Mouse (Mus musculus): ENCODE measurements at regions not wholly inside any gene's neighbourhood (a gene's known extent, or its start where the extent isn't known, plus 50 kb on each side); places are given as distances from the start of the nearest gene placed in this dataset.

DNA sequence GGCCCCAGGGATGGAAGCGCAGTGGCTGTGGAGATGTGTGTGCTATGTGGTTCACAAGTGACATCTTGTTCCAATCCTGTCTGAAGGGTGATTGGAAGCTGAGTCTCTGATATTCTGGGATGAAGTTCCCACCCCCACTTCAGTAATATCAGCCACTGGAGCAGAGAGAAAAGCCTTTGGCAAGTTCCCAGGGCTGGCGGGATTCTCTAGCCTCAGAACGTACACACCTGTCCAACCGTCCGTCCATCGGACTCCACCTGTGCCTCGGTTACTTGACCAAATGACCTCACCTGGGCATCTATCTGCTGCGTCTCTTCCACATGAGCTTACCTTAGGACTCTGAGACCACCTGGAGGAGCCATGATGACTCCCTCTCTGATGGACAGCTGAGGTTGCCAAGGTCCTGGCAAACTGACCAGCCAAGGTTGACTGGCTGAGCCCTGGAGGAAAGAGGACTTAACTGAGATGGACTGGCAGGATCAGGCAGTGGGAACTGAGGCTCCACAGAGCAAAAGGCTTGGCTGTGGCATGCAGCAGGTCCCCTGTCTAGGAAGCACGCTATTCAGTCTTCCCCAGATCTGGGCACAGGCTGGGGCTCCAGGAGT is 152.5 kb upstream of the A530016L24Rik start:
- Histone ChIP-seq H3K36me3 (ENCODE audit: control insufficient read depth, insufficient read depth, low read length) (no peaks in the 10 kb centered on the region), H3K27me3 (replicated peaks; ENCODE audit: control insufficient read depth, insufficient read depth, low read length) (no peaks in the 10 kb centered on the region), H3K4me1 (ENCODE audit: control insufficient read depth, insufficient read depth, low read depth, low read length) (peaks cover 56% of the 10 kb centered on the region), H3K27ac (ENCODE audit: low read depth, low read length) (no peak overlapping the region), H3K4me3 (ENCODE audit: low read length) (no peak overlapping the region), H3K9me3 (ENCODE audit: control insufficient read depth, low read length) (no peaks in the 10 kb centered on the region), H3K9ac (ENCODE audit: low read depth, low read length) (no peak overlapping the region), H3K4me2 (ENCODE audit: low read length) (no peak overlapping the region)
- 76% methylated on average over 9 of the region's 9 CpGs for WGBS
- no peak for ATAC-seq

DNA sequence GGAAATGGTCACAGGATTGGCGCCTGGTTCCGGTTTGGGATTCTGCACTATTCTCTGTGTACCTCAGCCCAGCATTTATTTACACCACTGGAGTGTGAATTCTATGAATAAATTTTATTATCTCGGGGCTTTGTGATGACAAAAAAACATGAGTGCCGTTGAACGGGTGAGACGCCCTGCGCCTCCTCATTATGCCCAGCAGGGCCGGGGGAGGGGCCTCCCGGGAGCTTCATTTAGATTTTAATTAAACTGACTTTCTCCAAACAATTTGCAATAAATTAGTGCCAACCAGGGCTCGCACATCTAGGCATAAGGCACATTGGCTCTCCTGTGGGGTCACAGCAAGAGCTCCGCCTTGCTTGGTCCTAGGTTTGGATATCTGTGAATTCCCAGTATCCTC is 151.8 kb upstream of the A530016L24Rik start:
- Histone ChIP-seq H3K9ac (ENCODE audit: low read depth, low read length) (no peak overlapping the region), H3K4me1 (ENCODE audit: control insufficient read depth, insufficient read depth, low read depth, low read length) (peaks cover 55% of the 10 kb centered on the region), H3K27me3 (replicated peaks; ENCODE audit: control insufficient read depth, insufficient read depth, low read length) (no peaks in the 10 kb centered on the region), H3K4me2 (ENCODE audit: low read length) (no peak overlapping the region), H3K36me3 (ENCODE audit: control insufficient read depth, insufficient read depth, low read length) (no peaks in the 10 kb centered on the region), H3K27ac (ENCODE audit: low read depth, low read length) (no peak overlapping the region), H3K9me3 (ENCODE audit: control insufficient read depth, low read length) (no peaks in the 10 kb centered on the region), H3K4me3 (ENCODE audit: low read length) (no peak overlapping the region)
- ATAC-seq = no peak
- WGBS = 39% methylated on average over 11 of the region's 11 CpGs

DNA sequence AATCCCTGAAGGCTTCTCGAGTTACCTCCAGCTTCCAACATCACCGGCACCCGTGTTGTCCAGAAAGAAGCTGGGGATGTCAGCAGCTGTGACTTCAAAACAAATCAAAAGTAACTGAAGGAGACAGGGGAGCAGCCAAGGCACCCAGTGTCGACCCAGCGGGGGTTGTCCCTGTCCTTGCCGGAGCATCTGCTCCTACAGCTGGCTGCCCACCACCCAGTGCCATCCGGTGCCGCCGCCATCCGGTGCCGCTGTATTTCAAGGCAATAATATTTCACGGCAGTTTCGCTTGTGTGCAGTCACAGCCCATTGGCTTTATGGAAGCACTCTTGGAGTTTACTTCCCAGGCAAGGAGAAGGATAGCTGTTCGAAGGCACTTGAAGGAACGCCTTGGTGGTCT is 150.3 kb upstream of the A530016L24Rik start:
- no peak for ATAC-seq
- 67% methylated on average over 15 of the region's 15 CpGs for WGBS

DNA sequence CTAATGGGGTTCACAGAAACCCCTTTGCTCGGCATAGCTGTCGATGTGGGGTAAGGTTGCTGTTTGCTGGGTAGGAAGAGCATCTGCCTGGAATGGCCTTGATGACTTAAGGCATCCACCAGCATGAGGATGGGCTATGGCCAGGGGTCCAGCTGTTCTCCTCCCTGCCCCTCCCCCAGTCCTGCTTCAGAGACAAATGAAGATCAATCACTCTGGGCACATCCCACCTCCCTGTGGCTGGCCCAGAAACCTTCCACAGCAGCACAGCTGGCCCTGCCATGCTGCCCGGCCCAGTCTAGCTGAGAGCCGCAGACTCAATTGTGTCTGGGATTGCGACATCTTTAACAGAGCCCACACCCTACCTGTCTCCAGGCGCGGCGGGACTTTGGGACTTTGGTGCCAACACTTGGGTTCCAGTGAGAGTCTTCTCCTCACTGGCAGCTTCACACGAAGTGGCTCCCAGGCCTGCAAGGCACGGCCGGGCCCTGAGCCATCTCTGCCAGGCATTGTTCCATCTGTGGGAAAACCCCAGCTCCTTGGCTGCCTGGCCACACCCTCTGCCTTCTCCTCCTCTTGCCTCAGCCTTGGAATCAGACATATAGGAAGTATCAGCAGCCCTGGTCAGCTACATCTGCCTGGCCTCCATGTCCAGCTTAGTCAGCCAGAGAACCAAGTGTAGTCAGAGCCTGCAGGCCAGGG is 149.6 kb upstream of the A530016L24Rik start:
- H3K9ac ChIP-seq (ENCODE audit: low read depth, low read length) = no peak overlapping the region
- no peaks in the 10 kb centered on the region for H3K36me3 ChIP-seq (ENCODE audit: control insufficient read depth, insufficient read depth, low read length)
- H3K27me3 ChIP-seq (replicated peaks; ENCODE audit: control insufficient read depth, insufficient read depth, low read length) = no peaks in the 10 kb centered on the region
- 57% methylated on average over 11 of the region's 11 CpGs for WGBS
- H3K4me1 ChIP-seq (ENCODE audit: control insufficient read depth, insufficient read depth, low read depth, low read length) = peaks cover 34% of the 10 kb centered on the region
- no peak for ATAC-seq
- no peak overlapping the region for H3K4me2 ChIP-seq (ENCODE audit: low read length)
- no peak overlapping the region for H3K27ac ChIP-seq (ENCODE audit: low read depth, low read length)
- H3K4me3 ChIP-seq (ENCODE audit: low read length) = no peak overlapping the region
- no peaks in the 10 kb centered on the region for H3K9me3 ChIP-seq (ENCODE audit: control insufficient read depth, low read length)

More for the DNA sequence above, 150.3 kb upstream of the A530016L24Rik start:
- no peaks in the 10 kb centered on the region for H3K27me3 ChIP-seq (replicated peaks; ENCODE audit: control insufficient read depth, insufficient read depth, low read length)
- no peak overlapping the region for H3K4me3 ChIP-seq (ENCODE audit: low read length)
- no peaks in the 10 kb centered on the region for H3K9me3 ChIP-seq (ENCODE audit: control insufficient read depth, low read length)
- H3K4me2 ChIP-seq (ENCODE audit: low read length) = no peak overlapping the region
- no peak overlapping the region for H3K9ac ChIP-seq (ENCODE audit: low read depth, low read length)
- H3K4me1 ChIP-seq (ENCODE audit: control insufficient read depth, insufficient read depth, low read depth, low read length) = peaks cover 40% of the 10 kb centered on the region
- H3K27ac ChIP-seq (ENCODE audit: low read depth, low read length) = no peak overlapping the region
- H3K36me3 ChIP-seq (ENCODE audit: control insufficient read depth, insufficient read depth, low read length) = no peaks in the 10 kb centered on the region

DNA sequence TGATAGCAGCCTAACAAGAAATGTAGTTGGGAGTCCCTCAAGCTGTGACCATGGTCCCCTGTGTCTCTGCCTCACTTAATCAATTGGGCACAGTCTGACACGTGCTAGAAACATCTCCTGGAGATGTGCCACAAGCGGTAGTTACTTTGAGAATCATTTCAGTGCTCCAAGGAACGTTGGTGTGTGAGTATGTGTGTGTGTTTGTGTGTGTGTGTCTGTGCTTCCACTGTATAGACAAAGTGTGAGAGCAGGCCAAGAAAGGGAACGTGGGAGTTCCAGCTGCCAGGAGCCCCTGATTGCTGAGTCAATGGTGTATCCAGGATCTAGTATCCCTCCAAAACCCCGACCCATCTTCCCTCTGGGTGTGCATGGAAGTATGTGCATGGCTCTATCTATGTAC is 149.0 kb upstream of the A530016L24Rik start:
- Histone ChIP-seq H3K9me3 (ENCODE audit: control insufficient read depth, low read length) (no peaks in the 10 kb centered on the region), H3K36me3 (ENCODE audit: control insufficient read depth, insufficient read depth, low read length) (no peaks in the 10 kb centered on the region), H3K4me3 (ENCODE audit: low read length) (no peak overlapping the region), H3K27ac (ENCODE audit: low read depth, low read length) (no peak overlapping the region), H3K27me3 (replicated peaks; ENCODE audit: control insufficient read depth, insufficient read depth, low read length) (no peaks in the 10 kb centered on the region), H3K4me2 (ENCODE audit: low read length) (no peak overlapping the region), H3K4me1 (ENCODE audit: control insufficient read depth, insufficient read depth, low read depth, low read length) (peaks cover 28% of the 10 kb centered on the region), H3K9ac (ENCODE audit: low read depth, low read length) (no peak overlapping the region)
- no peak for ATAC-seq
- WGBS = 59% methylated on average over 5 of the region's 5 CpGs

DNA sequence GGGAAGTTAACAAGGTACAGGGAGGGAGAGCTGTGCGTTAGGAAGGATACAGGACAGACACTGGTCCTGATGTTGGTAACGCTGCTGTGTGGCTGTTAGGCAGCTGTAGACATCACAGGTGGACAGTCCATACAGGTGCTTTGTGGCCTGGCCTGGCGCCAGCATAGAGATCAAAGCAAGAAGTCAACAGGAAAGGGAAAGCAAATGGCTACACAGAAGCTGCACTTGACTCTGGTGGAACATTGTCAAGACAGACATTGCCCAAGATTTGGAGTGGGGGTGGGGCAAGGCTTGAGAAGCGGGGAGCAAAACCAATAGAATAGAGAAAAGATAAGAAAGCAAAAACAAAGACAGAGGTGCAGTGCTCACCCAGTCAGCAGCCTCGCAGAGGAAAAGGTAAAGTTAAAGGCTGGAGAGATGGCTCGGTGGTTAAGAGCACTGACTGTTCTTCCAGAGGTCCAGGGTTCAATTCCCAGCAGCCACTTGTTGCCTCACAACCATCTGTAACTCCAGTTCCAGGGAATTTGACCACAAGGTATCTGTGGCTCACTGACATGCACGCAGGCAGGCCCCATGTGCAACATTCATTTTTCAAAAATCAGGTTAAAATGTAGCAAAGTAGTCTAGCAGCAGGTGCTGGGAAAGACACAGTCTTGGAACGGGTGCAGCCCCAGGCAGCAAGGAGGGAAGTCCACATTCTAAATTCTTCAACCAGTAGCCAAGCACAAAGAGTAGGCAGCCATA is 147.3 kb upstream of the A530016L24Rik start:
- Histone ChIP-seq H3K4me2 (ENCODE audit: low read length) (no peak overlapping the region), H3K9me3 (ENCODE audit: control insufficient read depth, low read length) (no peaks in the 10 kb centered on the region), H3K4me3 (ENCODE audit: low read length) (no peak overlapping the region), H3K36me3 (ENCODE audit: control insufficient read depth, insufficient read depth, low read length) (no peaks in the 10 kb centered on the region), H3K4me1 (ENCODE audit: control insufficient read depth, insufficient read depth, low read depth, low read length) (peaks cover 18% of the 10 kb centered on the region), H3K27me3 (replicated peaks; ENCODE audit: control insufficient read depth, insufficient read depth, low read length) (no peaks in the 10 kb centered on the region), H3K27ac (ENCODE audit: low read depth, low read length) (no peak overlapping the region), H3K9ac (ENCODE audit: low read depth, low read length) (no peak overlapping the region)
- ATAC-seq = no peak
- 87% methylated on average over 8 of the region's 8 CpGs for WGBS

DNA sequence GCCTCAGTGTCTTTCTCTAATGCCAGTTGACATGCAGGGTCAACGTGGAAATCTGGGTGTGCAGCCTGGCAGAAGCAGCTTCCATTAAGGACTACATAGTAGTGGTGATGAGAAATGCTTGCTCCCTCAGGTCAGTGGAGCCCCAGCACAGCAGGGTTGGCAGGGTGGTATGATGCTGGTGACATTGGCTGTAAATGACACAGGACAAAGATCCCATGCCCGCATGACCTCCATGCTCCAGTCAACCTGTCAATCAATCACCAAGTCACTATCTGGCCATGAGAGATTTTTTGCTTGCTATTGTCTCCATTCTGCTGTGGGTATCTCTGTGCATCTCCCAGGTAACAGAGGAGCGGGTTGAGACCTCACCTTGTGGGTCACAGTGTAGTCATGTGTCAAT is 146.2 kb upstream of the A530016L24Rik start:
- no peaks in the 10 kb centered on the region for H3K36me3 ChIP-seq (ENCODE audit: control insufficient read depth, insufficient read depth, low read length)
- no peaks in the 10 kb centered on the region for H3K27me3 ChIP-seq (replicated peaks; ENCODE audit: control insufficient read depth, insufficient read depth, low read length)
- ATAC-seq = no peak
- no peak overlapping the region for H3K27ac ChIP-seq (ENCODE audit: low read depth, low read length)
- H3K9ac ChIP-seq (ENCODE audit: low read depth, low read length) = no peak overlapping the region
- 81% methylated on average over 3 of the region's 3 CpGs for WGBS
- H3K4me2 ChIP-seq (ENCODE audit: low read length) = no peak overlapping the region
- H3K4me3 ChIP-seq (ENCODE audit: low read length) = no peak overlapping the region
- peaks cover 15% of the 10 kb centered on the region for H3K4me1 ChIP-seq (ENCODE audit: control insufficient read depth, insufficient read depth, low read depth, low read length)
- no peaks in the 10 kb centered on the region for H3K9me3 ChIP-seq (ENCODE audit: control insufficient read depth, low read length)

DNA sequence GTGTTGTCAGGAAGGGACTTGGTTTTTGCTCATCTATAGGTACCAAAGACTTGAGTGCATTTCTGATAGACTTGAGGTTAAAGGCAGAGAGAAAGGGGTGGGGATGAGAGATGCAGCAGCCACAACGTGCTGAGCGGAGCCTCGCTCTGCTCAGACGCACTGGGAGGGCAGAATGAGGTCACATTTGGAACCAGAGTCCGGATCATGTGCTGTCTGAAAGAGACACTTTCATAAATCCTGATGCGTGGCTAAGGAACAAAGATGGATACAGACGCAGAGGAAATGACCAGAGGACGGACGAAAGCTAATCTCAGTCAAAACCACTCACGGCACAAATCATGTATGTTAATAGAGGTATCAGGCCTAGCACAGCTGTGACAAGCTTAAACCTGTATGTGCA is 145.0 kb upstream of the A530016L24Rik start:
- WGBS = 56% methylated on average over 10 of the region's 10 CpGs
- H3K9me3 ChIP-seq (ENCODE audit: control insufficient read depth, low read length) = 0 out of 2 replicates have a peak, but pooled peaks cover 3% of the 10 kb centered on the region
- no peaks in the 10 kb centered on the region for H3K36me3 ChIP-seq (ENCODE audit: control insufficient read depth, insufficient read depth, low read length)
- no peaks in the 10 kb centered on the region for H3K27me3 ChIP-seq (replicated peaks; ENCODE audit: control insufficient read depth, insufficient read depth, low read length)
- no peak overlapping the region for H3K4me2 ChIP-seq (ENCODE audit: low read length)
- H3K4me3 ChIP-seq (ENCODE audit: low read length) = no peak overlapping the region
- H3K4me1 ChIP-seq (ENCODE audit: control insufficient read depth, insufficient read depth, low read depth, low read length) = peaks cover 12% of the 10 kb centered on the region
- ATAC-seq = no peak
- H3K9ac ChIP-seq (ENCODE audit: low read depth, low read length) = no peak overlapping the region
- no peak overlapping the region for H3K27ac ChIP-seq (ENCODE audit: low read depth, low read length)

DNA sequence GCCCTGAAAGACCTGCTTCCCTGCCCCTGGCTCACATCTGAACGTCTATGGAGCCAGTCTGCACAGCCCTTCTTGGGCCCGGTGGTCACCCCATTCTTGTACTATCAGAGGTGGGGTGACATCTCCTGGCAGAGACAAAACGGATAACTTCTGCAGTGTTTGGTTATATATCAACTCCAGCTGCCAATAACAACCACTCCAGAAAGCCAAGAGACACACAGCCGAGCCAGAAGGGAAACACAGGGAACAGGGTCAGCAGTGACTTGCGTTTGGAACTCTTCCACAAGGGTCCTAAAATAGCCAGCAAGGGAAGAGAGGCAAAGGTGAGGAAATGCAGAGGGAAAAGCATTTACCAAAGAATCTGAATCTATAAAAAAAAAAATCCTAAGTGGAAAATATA is 143.5 kb upstream of the A530016L24Rik start:
- no peak for ATAC-seq

More for the DNA sequence above, 143.5 kb upstream of the A530016L24Rik start:
- Histone ChIP-seq H3K4me2 (ENCODE audit: low read length) (no peak overlapping the region), H3K9ac (ENCODE audit: low read depth, low read length) (no peak overlapping the region), H3K4me1 (ENCODE audit: control insufficient read depth, insufficient read depth, low read depth, low read length) (peaks cover 9% of the 10 kb centered on the region), H3K4me3 (ENCODE audit: low read length) (no peak overlapping the region), H3K9me3 (ENCODE audit: control insufficient read depth, low read length) (0 out of 2 replicates have a peak, but pooled peaks cover 3% of the 10 kb centered on the region), H3K27me3 (replicated peaks; ENCODE audit: control insufficient read depth, insufficient read depth, low read length) (no peaks in the 10 kb centered on the region), H3K36me3 (ENCODE audit: control insufficient read depth, insufficient read depth, low read length) (no peaks in the 10 kb centered on the region), H3K27ac (ENCODE audit: low read depth, low read length) (no peak overlapping the region)
- WGBS = 75% methylated on average over 5 of the region's 5 CpGs

Data from hindbrain, embryonic 16.5 days (tissue).